Mouse (Mus musculus): Measurements from ENCODE around the gene Erbb3.

GRCm38 (mm10) chr10:128524111-128524731, 65.2 kb downstream of the Erbb3 start:
- TF ChIP-seq CTCF (IDR thresholded peaks at IDR 0.05; ENCODE audit: control insufficient read depth, insufficient read depth, insufficient replicate concordance, low read depth, low read length) (no peak), POLR2A (IDR thresholded peaks at IDR 0.05; ENCODE audit: control insufficient read depth, low read depth, low read length) (no peak)

All from testis, adult 2 months (tissue).